Mouse (Mus musculus) frontal cortex, adult 2 months (tissue): ENCODE measurements around the gene Kcnk16. TPM values are rescaled to one million over a fixed set of nuclear protein-coding genes. Genes with fewer than 3 reads are reported as not detected.

Experiments used
- polyA plus RNA-seq: library from polyadenylated mRNA; depleted of rRNA; stranded (reverse); fragments of >200 nt; gene quantifications from 2 replicates; pipeline ENCODE4 v1.2.3, GENCODE M21; 2012; rRNA removed

Kcnk16 gene
- polyA plus RNA-seq, 1 experiment: not detected

Other genes starting within 250 kb of the Kcnk16 start
- gene Saysd1, start 130.7 kb downstream of the Kcnk16 start, polyA plus RNA-seq: 7.9 and 8.6 TPM in 2 replicates
- 0.80 and 0.86 TPM in 2 replicates for gene Kcnk5, start 87.4 kb downstream of the Kcnk16 start, polyA plus RNA-seq
- 26.7 and 38.3 TPM in 2 replicates for gene Nudt13, start 25.5 kb upstream of the Kcnk16 start, polyA plus RNA-seq
- 30.9 and 31.3 TPM in 2 replicates for gene Ecd, start 78.9 kb upstream of the Kcnk16 start, polyA plus RNA-seq
- 56.6 and 58.7 TPM in 2 replicates for gene Fam149b, start 79.0 kb upstream of the Kcnk16 start, polyA plus RNA-seq
- gene Dnajc9, start 119.7 kb upstream of the Kcnk16 start, polyA plus RNA-seq: 52.2 and 52.7 TPM in 2 replicates
- 39.6 and 40.3 TPM in 2 replicates for gene Mrps16, start 124.4 kb upstream of the Kcnk16 start, polyA plus RNA-seq
- 0.72 and 1.7 TPM in 2 replicates for gene Cfap70, start 183.0 kb upstream of the Kcnk16 start, polyA plus RNA-seq
- gene Anxa7, start 210.9 kb upstream of the Kcnk16 start, polyA plus RNA-seq: 72.6 TPM in 2 replicates
- gene Mss51, start 227.7 kb upstream of the Kcnk16 start, polyA plus RNA-seq: 0.36 and 0.62 TPM in 2 replicates